Mouse (Mus musculus): ENCODE data around the gene Tmem270. TPM values are rescaled to one million over a fixed set of nuclear protein-coding genes. Genes with fewer than 3 reads are reported as not detected.

Gene Tmem270
- polyA plus RNA-seq, 1 experiment from 2014 or later = not detected

GRCm38 (mm10) chr5:134873956-134874879 lies 32.3 kb downstream of the Tmem270 start:
- Histone ChIP-seq H3K9me3 (no peaks in the 10 kb centered on the region), H3K4me3 (no peak overlapping the region), H3K4me2 (no peak overlapping the region), H3K4me1 (peaks cover 23% of the 10 kb centered on the region), H3K36me3 (no peaks in the 10 kb centered on the region), H3K27me3 (no peaks in the 10 kb centered on the region), H3K9ac (no peak overlapping the region), H3K27ac (peak overlapping the region; percentile 76)
- WGBS = 44% methylated on average over 21 of the region's 21 CpGs
- peak; percentile 79 for ATAC-seq (ENCODE audit: borderline replicate concordance, extremely low read depth, low FRiP score, low TSS enrichment)

GRCm38 (mm10) chr5:134873034-134873433 lies 33.5 kb downstream of the Tmem270 start:
- Histone ChIP-seq H3K27me3 (no peaks in the 10 kb centered on the region), H3K4me3 (no peak overlapping the region), H3K4me2 (no peak overlapping the region), H3K4me1 (peaks cover 23% of the 10 kb centered on the region), H3K9me3 (no peaks in the 10 kb centered on the region), H3K27ac (0 out of 2 replicates have a peak overlapping the region, but pooled peaks have one; percentile 76), H3K9ac (no peak overlapping the region), H3K36me3 (no peaks in the 10 kb centered on the region)
- WGBS = 75% methylated on average over 8 of the region's 8 CpGs
- no peak for ATAC-seq (ENCODE audit: borderline replicate concordance, extremely low read depth, low FRiP score, low TSS enrichment)

DNA sequence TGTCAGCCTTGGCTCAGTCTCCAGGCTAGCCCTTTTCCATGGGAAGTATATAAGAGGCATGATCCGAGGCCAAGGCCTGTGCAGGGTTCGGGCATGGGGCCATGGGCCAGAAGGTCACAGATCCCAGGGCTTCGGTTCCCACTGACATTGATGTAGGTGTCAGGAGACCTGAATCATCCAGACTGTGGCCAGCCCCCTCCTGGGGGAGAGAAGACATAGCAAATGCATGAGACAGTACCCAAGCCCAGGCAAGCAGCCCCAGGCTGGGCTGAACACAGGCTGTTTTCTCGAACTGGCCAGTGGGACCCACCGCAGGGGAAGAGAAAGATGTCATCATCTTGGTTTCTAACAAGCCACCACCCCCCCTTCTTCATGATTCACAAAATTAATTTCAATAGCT lies 33.9 kb downstream of the Tmem270 start:
- no peak overlapping the region for H3K4me2 ChIP-seq
- H3K9me3 ChIP-seq = no peaks in the 10 kb centered on the region
- H3K27me3 ChIP-seq = no peaks in the 10 kb centered on the region
- no peak overlapping the region for H3K9ac ChIP-seq
- H3K4me1 ChIP-seq = peaks cover 23% of the 10 kb centered on the region
- WGBS = 51% methylated on average over 5 of the region's 5 CpGs
- no peak overlapping the region for H3K4me3 ChIP-seq
- no peak for ATAC-seq (ENCODE audit: borderline replicate concordance, extremely low read depth, low FRiP score, low TSS enrichment)
- H3K27ac ChIP-seq = no peak overlapping the region
- H3K36me3 ChIP-seq = no peaks in the 10 kb centered on the region

- H3K27ac ChIP-seq = no peak overlapping the region
- H3K4me1 ChIP-seq = peaks cover 9% of the 10 kb centered on the region; the same call in 1 of the 2 replicates
- H3K4me2 ChIP-seq = no peak overlapping the region
- no peak overlapping the region for H3K9ac ChIP-seq
- no peaks in the 10 kb centered on the region for H3K36me3 ChIP-seq
- H3K4me3 ChIP-seq = no peak overlapping the region
- H3K9me3 ChIP-seq = no peaks in the 10 kb centered on the region
- WGBS = 50% methylated on average over 5 of the region's 5 CpGs
- H3K27me3 ChIP-seq = no peaks in the 10 kb centered on the region
- ATAC-seq (ENCODE audit: borderline replicate concordance, extremely low read depth, low FRiP score, low TSS enrichment) = no peak
Observed at GRCm38 (mm10) chr5:134868506-134868905, 38.0 kb downstream of the Tmem270 start.

- Histone ChIP-seq H3K9me3 (no peaks in the 10 kb centered on the region), H3K27ac (0 out of 2 replicates have a peak overlapping the region, but pooled peaks have one; percentile 21), H3K4me1 (peaks cover 6% of the 10 kb centered on the region; the same call in 1 of the 2 replicates), H3K36me3 (no peaks in the 10 kb centered on the region), H3K4me2 (peak overlapping the region; percentile 14; the same call in 1 of the 2 replicates), H3K27me3 (no peaks in the 10 kb centered on the region), H3K9ac (no peak overlapping the region), H3K4me3 (no peak overlapping the region)
- WGBS = 30% methylated on average over 18 of the region's 18 CpGs
- ATAC-seq (ENCODE audit: borderline replicate concordance, extremely low read depth, low FRiP score, low TSS enrichment) = peak; percentile 20; the same call in 1 of the 2 replicates
Observed at GRCm38 (mm10) chr5:134867320-134868144, 39.0 kb downstream of the Tmem270 start.

- no peaks in the 10 kb centered on the region for H3K36me3 ChIP-seq
- H3K4me1 ChIP-seq = peaks cover 6% of the 10 kb centered on the region; the same call in 1 of the 2 replicates
- WGBS = 44% methylated on average over 8 of the region's 8 CpGs
- H3K9me3 ChIP-seq = no peaks in the 10 kb centered on the region
- H3K9ac ChIP-seq = no peak overlapping the region
- ATAC-seq (ENCODE audit: borderline replicate concordance, extremely low read depth, low FRiP score, low TSS enrichment) = no peak
- no peak overlapping the region for H3K27ac ChIP-seq
- H3K4me2 ChIP-seq = no peak overlapping the region
- no peak overlapping the region for H3K4me3 ChIP-seq
- no peaks in the 10 kb centered on the region for H3K27me3 ChIP-seq
Observed at GRCm38 (mm10) chr5:134865158-134865557, 41.4 kb downstream of the Tmem270 start.

- no peak overlapping the region for H3K4me2 ChIP-seq
- H3K27me3 ChIP-seq = no peaks in the 10 kb centered on the region
- 54% methylated on average over 16 of the region's 16 CpGs for WGBS
- H3K9ac ChIP-seq = no peak overlapping the region
- H3K4me1 ChIP-seq = 0 out of 2 replicates have a peak, but pooled peaks cover 6% of the 10 kb centered on the region
- peak; percentile 44; the same call in 1 of the 2 replicates for ATAC-seq (ENCODE audit: borderline replicate concordance, extremely low read depth, low FRiP score, low TSS enrichment)
- no peak overlapping the region for H3K4me3 ChIP-seq
- H3K9me3 ChIP-seq = no peaks in the 10 kb centered on the region
- no peaks in the 10 kb centered on the region for H3K36me3 ChIP-seq
- no peak overlapping the region for H3K27ac ChIP-seq
Observed at GRCm38 (mm10) chr5:134861902-134862497, 44.5 kb downstream of the Tmem270 start.

GRCm38 (mm10) chr5:134859193-134859592 lies 47.3 kb downstream of the Tmem270 start:
- ATAC-seq (ENCODE audit: borderline replicate concordance, extremely low read depth, low FRiP score, low TSS enrichment) = no peak
- H3K36me3 ChIP-seq = no peaks in the 10 kb centered on the region

GRCm38 (mm10) chr5:134858378-134858777 lies 48.2 kb downstream of the Tmem270 start:
- Histone ChIP-seq H3K4me3 (no peak overlapping the region), H3K4me1 (no peaks in the 10 kb centered on the region), H3K27me3 (no peaks in the 10 kb centered on the region), H3K36me3 (no peaks in the 10 kb centered on the region), H3K9ac (no peak overlapping the region), H3K4me2 (no peak overlapping the region), H3K27ac (no peak overlapping the region), H3K9me3 (no peaks in the 10 kb centered on the region)
- WGBS = 79% methylated on average over 10 of the region's 10 CpGs
- no peak for ATAC-seq (ENCODE audit: borderline replicate concordance, extremely low read depth, low FRiP score, low TSS enrichment)

More at GRCm38 (mm10) chr5:134859193-134859592, 47.3 kb downstream of the Tmem270 start:
- Histone ChIP-seq H3K27ac (no peak overlapping the region), H3K27me3 (no peaks in the 10 kb centered on the region), H3K4me3 (no peak overlapping the region), H3K4me1 (no peaks in the 10 kb centered on the region), H3K9ac (no peak overlapping the region), H3K9me3 (no peaks in the 10 kb centered on the region), H3K4me2 (no peak overlapping the region)
- WGBS = 72% methylated on average over 5 of the region's 5 CpGs

- WGBS = 80% methylated on average over 5 of the region's 5 CpGs
- H3K4me1 ChIP-seq = no peaks in the 10 kb centered on the region
- no peak for ATAC-seq (ENCODE audit: borderline replicate concordance, extremely low read depth, low FRiP score, low TSS enrichment)
- H3K27me3 ChIP-seq = no peaks in the 10 kb centered on the region
- H3K4me2 ChIP-seq = no peak overlapping the region
- no peak overlapping the region for H3K4me3 ChIP-seq
- no peaks in the 10 kb centered on the region for H3K36me3 ChIP-seq
- H3K9me3 ChIP-seq = no peaks in the 10 kb centered on the region
- H3K27ac ChIP-seq = no peak overlapping the region
- H3K9ac ChIP-seq = no peak overlapping the region
Observed at GRCm38 (mm10) chr5:134852873-134853272, 53.7 kb downstream of the Tmem270 start.
